Mouse (Mus musculus): ENCODE data around the gene Dync1li1. TPM values are rescaled to one million over a fixed set of nuclear protein-coding genes. Genes with fewer than 3 reads are reported as not detected.

Dync1li1 gene
- total and polyA plus RNA-seq, 3 experiments = 35.2 to 40.0 TPM; not detected in 1

GRCm38 (mm10) chr9:114745163-114745562 lies 56.6 kb downstream of the Dync1li1 start:
- TF ChIP-seq NRF1 (IDR thresholded peaks at IDR 0.05; ENCODE audit: insufficient read depth, low read depth, low read length, poor library complexity, severe bottlenecking) (no peak), MYC (IDR thresholded peaks at IDR 0.05; ENCODE audit: low read depth, low read length) (no peak), EP300 (IDR thresholded peaks at IDR 0.05; ENCODE audit: low read depth in 1 of 2, low read length in 2 of 2) (no peak), POLR2AphosphoS5 (IDR thresholded peaks at IDR 0.05; ENCODE audit: borderline replicate concordance, low read depth, low read length) (no peak), GATA1 (IDR thresholded peaks at IDR 0.05; ENCODE audit: low read depth, low read length) (no peak), BHLHE40 (IDR thresholded peaks at IDR 0.05; ENCODE audit: borderline replicate concordance, low read depth, low read length) (no peak), MAX (IDR thresholded peaks at IDR 0.05; ENCODE audit: low read length) (no peak), SMC3 (IDR thresholded peaks at IDR 0.05; ENCODE audit: low read depth, low read length) (no peak), ZNF384 (IDR thresholded peaks at IDR 0.05; ENCODE audit: low read depth, low read length) (no peak), RAD21 (IDR thresholded peaks at IDR 0.05; ENCODE audit: low read depth, low read length) (no peak), RCOR1 (IDR thresholded peaks at IDR 0.05; ENCODE audit: low read depth, low read length) (no peak), TAL1 (IDR thresholded peaks at IDR 0.05; ENCODE audit: low read length) (no peak), CTCF (IDR thresholded peaks at IDR 0.05 in 2 of 3, conservative IDR thresholded peaks at IDR 0.05 in 1 of 3; ENCODE audit: control insufficient read depth in 1 of 3, insufficient read depth in 1 of 3, low read depth in 2 of 3, low read length in 3 of 3, poor library complexity in 1 of 3, severe bottlenecking in 1 of 3) (no peak), ELF1 (IDR thresholded peaks at IDR 0.05; ENCODE audit: low read depth, low read length) (no peak), USF1 (IDR thresholded peaks at IDR 0.05; ENCODE audit: low read depth, low read length) (no peak), JUND (IDR thresholded peaks at IDR 0.05; ENCODE audit: low read depth, low read length) (no peak), KAT2A (conservative IDR thresholded peaks at IDR 0.05; ENCODE audit: low read depth, low read length) (no peak), GABPA (IDR thresholded peaks at IDR 0.05; ENCODE audit: low read depth, low read length) (no peak), POLR2AphosphoS2 (IDR thresholded peaks at IDR 0.05; ENCODE audit: low read length) (no peak)
- H3K36me3 ChIP-seq (ENCODE audit: control insufficient read depth in 1 of 2, insufficient read depth in 2 of 2, low read length in 2 of 2) = peaks cover 5 to 20% of the 10 kb centered on the region in 2 experiments; a peak in 3 of 4 replicates
- H3K27me3 ChIP-seq (ENCODE audit: control insufficient read depth in 1 of 2, insufficient read depth in 2 of 2, low read length in 2 of 2) = no peaks in the 10 kb centered on the region
- H3K79me2 ChIP-seq (ENCODE audit: control insufficient read depth, insufficient read depth, low read length, poor library complexity) = no peaks in the 10 kb centered on the region
- no peak overlapping the region for H3K4me3 ChIP-seq (ENCODE audit: control insufficient read depth in 1 of 2, insufficient read depth in 1 of 2, low read depth in 2 of 2, low read length in 2 of 2)
- H3K9ac ChIP-seq (ENCODE audit: control insufficient read depth, low read depth, low read length, poor library complexity, severe bottlenecking) = no peak overlapping the region
- no peak overlapping the region for H3K27ac ChIP-seq (ENCODE audit: control insufficient read depth, low read depth, low read length)
- no peaks in the 10 kb centered on the region for H3K9me3 ChIP-seq (replicated peaks; ENCODE audit: insufficient read depth, low read length)
- H3K4me1 ChIP-seq (ENCODE audit: control insufficient read depth in 1 of 2, insufficient read depth in 2 of 2, low read length in 2 of 2) = peaks cover 0 to 11% of the 10 kb centered on the region in 2 experiments; a peak in 3 of 4 replicates
- no peak for DNase-seq (ENCODE audit: low read depth, low spot score)

DNA sequence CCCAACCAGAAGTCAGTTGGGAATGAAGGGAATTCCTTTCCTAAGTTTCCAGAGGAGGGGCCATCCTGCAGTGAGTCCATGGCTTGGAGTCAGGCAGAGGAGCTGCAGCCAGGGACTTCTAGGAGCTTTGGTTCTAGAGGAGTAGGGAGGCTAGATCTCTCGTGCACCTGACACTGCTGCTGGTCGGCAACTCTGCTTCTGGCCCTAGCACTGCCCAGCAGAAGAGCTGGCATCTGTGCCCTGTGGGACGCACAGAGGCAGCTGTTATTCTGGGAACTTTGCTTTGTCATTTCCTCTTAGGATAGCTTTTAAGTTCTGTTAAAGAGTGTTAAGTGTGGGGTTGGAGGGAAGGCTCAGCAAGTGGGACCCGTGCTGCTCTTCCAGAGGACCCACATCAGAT lies 57.1 kb downstream of the Dync1li1 start:
- Histone ChIP-seq H3K9me3 (replicated peaks; ENCODE audit: insufficient read depth, low read length) (no peaks in the 10 kb centered on the region), H3K4me1 (ENCODE audit: control insufficient read depth in 1 of 2, insufficient read depth in 2 of 2, low read length in 2 of 2) (peaks cover 0 to 6% of the 10 kb centered on the region in 2 experiments; a peak in 3 of 4 replicates), H3K9ac (ENCODE audit: control insufficient read depth, low read depth, low read length, poor library complexity, severe bottlenecking) (no peak overlapping the region), H3K27me3 (ENCODE audit: control insufficient read depth in 1 of 2, insufficient read depth in 2 of 2, low read length in 2 of 2) (no peaks in the 10 kb centered on the region), H3K4me3 (ENCODE audit: control insufficient read depth in 1 of 2, insufficient read depth in 1 of 2, low read depth in 2 of 2, low read length in 2 of 2) (no peak overlapping the region), H3K27ac (ENCODE audit: control insufficient read depth, low read depth, low read length) (no peak overlapping the region), H3K79me2 (ENCODE audit: control insufficient read depth, insufficient read depth, low read length, poor library complexity) (no peaks in the 10 kb centered on the region), H3K36me3 (ENCODE audit: control insufficient read depth in 1 of 2, insufficient read depth in 2 of 2, low read length in 2 of 2) (peaks cover 5 to 15% of the 10 kb centered on the region in 2 experiments; a peak in 3 of 4 replicates)
- TF ChIP-seq MEF2A (IDR thresholded peaks at IDR 0.05; ENCODE audit: extremely low read depth, insufficient replicate concordance, low read depth, low read length, poor library complexity, severe bottlenecking) = no peak
- no peak for DNase-seq (ENCODE audit: low read depth, low spot score)

All from MEL (cell line).